Mouse (Mus musculus) heart, postnatal 10 days (tissue): ENCODE data around the gene Orm2. TPM values are rescaled to one million over a fixed set of nuclear protein-coding genes. Genes with fewer than 3 reads are reported as not detected.

Source experiments
- DNase-seq, 2 experiments: peaks; one replicate each; pipeline ENCODE4 v3.0.0; 2021
- intact Hi-C: fragments of 180-260 bp; cut with DNase I; formaldehyde crosslinking; loops from one replicate; pipeline ENCODE4 v1.15.1; 2025
- total RNA-seq, 2 experiments: library from RNA; stranded (reverse); gene quantifications; 2 replicates each; pipeline ENCODE4 v1.2.3; 2021

The Orm2 gene
- total RNA-seq, 2 experiments from 2014 or later: not detected

DNA sequence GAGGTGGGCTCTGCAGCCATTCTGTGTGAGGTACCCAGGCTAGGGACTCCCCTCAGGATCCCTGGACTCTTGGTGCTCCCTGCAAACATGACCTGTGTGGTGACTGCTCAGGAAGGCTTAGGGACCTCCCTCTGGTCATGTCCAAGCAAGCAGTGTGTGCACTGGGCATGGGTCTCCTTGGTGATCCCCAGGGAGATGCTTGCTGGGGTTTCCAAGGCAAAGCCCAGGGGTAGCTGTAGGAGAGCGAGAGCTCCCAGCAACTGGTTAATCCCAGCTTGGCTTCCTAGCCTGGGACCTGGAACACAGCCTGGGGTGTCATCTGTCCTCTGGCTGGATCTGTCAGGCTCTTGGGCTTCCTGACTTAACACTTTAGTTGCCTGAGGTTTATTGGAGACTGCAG lies 13.1 kb downstream of the Orm2 start:
- DNase-seq: peak; percentile 66 to 74
- intact Hi-C loops: no loop called here

- DNase-seq: no peak
- intact Hi-C loops: no loop called here
Observed at GRCm38 (mm10) chr4:63377483-63377882, 15.2 kb downstream of the Orm2 start.

- intact Hi-C loops: no loop called here
- DNase-seq: no peak
Observed at GRCm38 (mm10) chr4:63382676-63383369, 20.6 kb downstream of the Orm2 start.

DNA sequence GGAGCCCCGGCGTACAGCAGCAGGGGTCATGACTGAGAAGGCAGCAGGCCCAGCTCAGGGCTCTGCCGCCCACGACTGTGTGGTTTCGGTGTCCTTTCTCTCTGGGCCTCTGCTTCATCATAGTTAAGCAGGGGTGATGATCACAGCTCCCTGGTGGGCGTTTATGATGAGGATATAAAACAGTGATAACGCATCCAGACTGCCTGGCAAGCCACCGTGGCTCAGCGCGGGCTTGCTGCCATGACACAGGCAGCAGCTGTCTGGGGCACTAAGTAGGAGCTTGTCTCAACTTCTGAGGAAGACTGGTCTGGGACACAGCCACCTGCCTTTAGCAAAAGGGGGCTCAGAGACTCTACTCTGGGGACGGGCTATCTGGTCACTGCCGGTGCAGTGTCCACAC lies 21.2 kb downstream of the Orm2 start:
- intact Hi-C loops: no loop called here

DNA sequence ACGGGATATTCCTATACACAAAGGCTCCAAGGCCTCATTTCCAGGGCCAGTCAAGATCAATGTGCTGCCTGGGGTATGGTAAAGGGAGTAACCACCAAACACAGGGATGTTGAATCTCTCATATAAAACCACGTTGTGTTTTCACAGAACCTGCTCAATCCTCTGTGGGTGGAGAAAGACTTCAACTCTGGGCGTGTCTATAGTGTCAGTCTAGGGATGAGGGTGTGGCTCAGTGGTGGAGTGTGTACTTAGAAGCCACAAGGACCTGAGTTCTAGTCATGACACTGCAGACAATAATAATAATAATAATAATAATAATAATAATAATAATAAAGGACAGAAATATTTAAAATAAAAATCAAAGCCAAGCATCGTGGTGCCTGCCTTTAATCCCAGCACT lies 22.0 kb downstream of the Orm2 start:
- no peak for DNase-seq
- intact Hi-C loops: no loop called here

More for the DNA sequence above, 21.2 kb downstream of the Orm2 start:
- DNase-seq: no peak

- DNase-seq: no peak
- intact Hi-C loops: no loop called here
Observed at GRCm38 (mm10) chr4:63385253-63385652, 23.0 kb downstream of the Orm2 start.

DNA sequence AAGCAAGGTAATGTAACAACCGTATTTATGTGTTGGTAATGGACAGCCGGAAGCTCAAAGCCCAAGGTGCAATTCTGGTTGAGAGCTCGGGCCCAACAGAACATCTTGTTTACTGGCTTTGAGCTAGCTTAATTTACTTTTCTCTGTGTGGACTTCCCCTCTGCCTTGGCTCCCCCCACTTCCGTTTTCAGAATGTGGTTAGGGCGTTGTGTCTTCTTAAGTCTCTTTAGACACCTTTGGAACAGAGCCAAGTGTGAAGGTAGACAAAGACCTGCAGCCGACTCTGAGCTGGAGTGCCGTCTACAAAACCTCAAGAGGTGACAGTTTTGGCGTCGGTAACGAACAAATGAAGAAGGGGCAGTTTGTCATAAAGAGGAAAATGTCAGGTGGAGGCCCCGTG lies 23.5 kb downstream of the Orm2 start:
- intact Hi-C loops: no loop called here
- no peak for DNase-seq

- DNase-seq: no peak
- intact Hi-C loops: no loop called here
Observed at GRCm38 (mm10) chr4:63388029-63388428, 25.8 kb downstream of the Orm2 start.

- intact Hi-C loops: no loop called here
- DNase-seq: no peak
Observed at GRCm38 (mm10) chr4:63389121-63389886, 27.1 kb downstream of the Orm2 start.

DNA sequence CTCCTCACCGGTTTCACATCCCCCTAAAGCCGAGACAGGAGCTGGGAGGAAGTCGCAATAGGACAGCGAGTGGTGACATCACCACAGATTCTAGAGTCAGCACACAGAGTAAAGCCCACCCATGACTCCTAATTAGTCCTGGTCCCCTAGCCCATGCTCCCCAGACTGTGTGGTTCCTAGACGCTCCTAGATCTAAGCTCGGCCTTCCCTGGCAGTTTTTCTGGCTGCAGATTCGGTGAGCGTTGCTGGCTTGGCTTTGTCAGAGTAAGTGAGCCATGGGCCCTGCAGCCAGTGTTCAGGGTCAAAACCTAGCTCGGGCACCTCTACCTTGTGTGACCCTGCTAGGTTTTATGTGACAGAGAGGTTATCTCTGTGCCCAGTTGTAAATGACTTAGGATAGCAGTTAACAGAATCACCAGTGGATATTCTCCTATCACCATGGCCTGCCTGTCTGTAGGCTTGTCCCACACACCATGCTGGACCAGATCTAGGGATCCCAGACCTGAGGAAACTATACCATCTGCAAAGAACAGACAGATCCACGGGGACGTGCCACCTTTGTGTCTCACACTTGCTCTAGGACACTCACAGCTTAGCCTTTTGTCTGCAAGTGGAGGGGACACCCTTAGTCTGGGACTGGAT lies 27.8 kb downstream of the Orm2 start:
- no peak for DNase-seq
- intact Hi-C loops: no loop called here

GRCm38 (mm10) chr4:63391322-63391721 lies 29.1 kb downstream of the Orm2 start:
- DNase-seq: no peak
- intact Hi-C loops: no loop called here

DNA sequence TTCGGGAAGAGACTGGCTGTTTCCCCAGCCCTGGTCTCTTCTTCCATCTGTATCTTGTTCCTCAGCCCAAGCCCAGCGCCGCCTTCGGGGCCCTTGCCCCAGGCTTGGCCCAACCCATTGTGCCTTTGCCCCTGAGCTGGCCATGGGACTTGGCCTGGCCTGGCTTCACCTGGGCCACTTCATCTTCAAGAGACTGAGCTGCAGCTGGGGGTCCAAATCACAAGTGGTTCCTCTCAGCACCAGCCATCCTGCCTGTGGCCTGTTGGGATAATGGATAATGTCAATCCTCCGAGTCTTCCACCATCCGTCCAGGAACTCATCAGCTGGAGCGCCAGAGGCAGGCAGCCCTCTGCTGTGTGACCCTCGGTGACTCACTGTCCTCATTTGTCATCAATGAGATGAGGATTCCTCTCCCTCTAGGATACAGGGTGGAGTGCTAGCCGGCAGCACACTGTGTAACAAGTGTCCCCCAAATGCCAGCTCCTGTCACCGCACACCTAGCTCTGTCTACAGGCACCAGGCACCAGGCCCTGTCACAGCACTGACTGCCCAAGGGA lies 35.8 kb downstream of the Orm2 start:
- no peak for DNase-seq
- intact Hi-C loops: no loop called here

- intact Hi-C loops: no loop called here
- peak; percentile 60 to 63 for DNase-seq
Observed at GRCm38 (mm10) chr4:63398854-63399609, 36.8 kb downstream of the Orm2 start.

GRCm38 (mm10) chr4:63399691-63400270 lies 37.5 kb downstream of the Orm2 start:
- intact Hi-C loops: no loop called here
- peak; percentile 54 to 59 for DNase-seq

- no peak for DNase-seq
- intact Hi-C loops: no loop called here
Observed at GRCm38 (mm10) chr4:63400541-63401306, 38.5 kb downstream of the Orm2 start.

DNA sequence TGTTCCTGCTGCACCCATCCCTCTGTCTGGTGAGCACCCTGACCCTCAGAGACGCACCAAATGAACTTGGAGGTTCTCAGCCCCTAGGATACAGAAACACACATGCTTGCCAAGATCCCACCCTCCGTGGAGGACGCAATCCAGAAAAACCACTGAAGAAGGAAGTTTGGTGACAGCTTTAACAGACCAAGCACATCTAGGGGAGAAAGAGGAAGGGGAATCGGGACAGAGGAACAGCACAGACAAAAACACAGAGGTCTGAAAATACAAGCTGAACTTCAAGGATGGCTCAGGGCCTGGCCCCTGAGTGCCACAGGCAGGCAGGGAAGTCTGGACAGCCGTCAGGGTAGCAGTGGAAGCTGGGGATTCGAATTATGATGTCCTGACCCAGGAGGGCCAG lies 39.4 kb downstream of the Orm2 start:
- DNase-seq: peak in 1 of 2 experiments; percentile 19
- intact Hi-C loops: no loop called here

DNA sequence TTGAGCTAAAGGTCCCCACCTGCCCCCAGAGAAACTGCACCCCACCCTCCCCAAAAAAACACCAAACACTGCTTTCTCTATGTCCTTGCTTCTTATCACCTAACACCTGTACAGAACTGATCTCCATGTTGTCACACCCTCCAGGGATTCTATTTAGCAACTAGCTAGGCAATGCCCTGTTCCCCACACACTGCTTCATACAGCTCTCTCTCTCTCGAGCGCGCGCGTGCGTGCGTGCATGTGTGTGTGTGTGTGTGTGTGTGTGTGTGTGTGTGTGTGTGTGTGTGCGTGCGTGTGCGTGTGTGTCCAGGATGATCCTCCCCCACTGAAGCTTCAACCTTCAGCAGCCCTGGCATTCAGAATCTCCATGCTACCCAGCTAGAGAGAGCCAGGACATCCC lies 39.8 kb downstream of the Orm2 start:
- DNase-seq: no peak
- intact Hi-C loops: no loop called here

GRCm38 (mm10) chr4:63402558-63402957 lies 40.3 kb downstream of the Orm2 start:
- DNase-seq: no peak
- intact Hi-C loops: no loop called here
